Mouse (Mus musculus): ENCODE data around the gene Plet1. TPM values are rescaled to one million over a fixed set of nuclear protein-coding genes. Genes with fewer than 3 reads are reported as not detected.

Plet1 gene
- polyA plus RNA-seq, 1 experiment from 2014 or later, result 0.39 TPM

- Histone ChIP-seq H3K9me3 (ENCODE audit: control insufficient read depth, low read length) (no peaks in the 10 kb centered on the region), H3K4me2 (ENCODE audit: low read depth, low read length) (no peak overlapping the region), H3K27ac (ENCODE audit: low read depth, low read length) (no peak overlapping the region), H3K36me3 (ENCODE audit: control insufficient read depth, insufficient read depth, low read length) (no peaks in the 10 kb centered on the region), H3K4me3 (ENCODE audit: low read depth, low read length) (no peak overlapping the region), H3K4me1 (ENCODE audit: control insufficient read depth, insufficient read depth, low read length) (no peaks in the 10 kb centered on the region), H3K9ac (replicated peaks; ENCODE audit: low read depth, low read length) (no peak overlapping the region), H3K27me3 (ENCODE audit: control insufficient read depth, insufficient read depth, low read length) (no peaks in the 10 kb centered on the region)
- 90% methylated on average over 6 of the region's 6 CpGs for WGBS
- ATAC-seq (ENCODE audit: low read depth), result no peak
Observed at GRCm38 (mm10) chr9:50520748-50521147, 26.4 kb downstream of the Plet1 start.

GRCm38 (mm10) chr9:50521562-50521961, 27.2 kb downstream of the Plet1 start:
- 64% methylated on average over 2 of the region's 2 CpGs for WGBS
- no peaks in the 10 kb centered on the region for H3K27me3 ChIP-seq (ENCODE audit: control insufficient read depth, insufficient read depth, low read length)
- H3K4me2 ChIP-seq (ENCODE audit: low read depth, low read length), result no peak overlapping the region
- no peaks in the 10 kb centered on the region for H3K4me1 ChIP-seq (ENCODE audit: control insufficient read depth, insufficient read depth, low read length)
- no peak overlapping the region for H3K4me3 ChIP-seq (ENCODE audit: low read depth, low read length)
- H3K9ac ChIP-seq (replicated peaks; ENCODE audit: low read depth, low read length), result no peak overlapping the region
- no peak overlapping the region for H3K27ac ChIP-seq (ENCODE audit: low read depth, low read length)
- ATAC-seq (ENCODE audit: low read depth), result no peak
- H3K36me3 ChIP-seq (ENCODE audit: control insufficient read depth, insufficient read depth, low read length), result no peaks in the 10 kb centered on the region
- H3K9me3 ChIP-seq (ENCODE audit: control insufficient read depth, low read length), result no peaks in the 10 kb centered on the region

GRCm38 (mm10) chr9:50522574-50522973, 28.2 kb downstream of the Plet1 start:
- Histone ChIP-seq H3K27me3 (ENCODE audit: control insufficient read depth, insufficient read depth, low read length) (no peaks in the 10 kb centered on the region), H3K27ac (ENCODE audit: low read depth, low read length) (no peak overlapping the region), H3K4me2 (ENCODE audit: low read depth, low read length) (no peak overlapping the region), H3K9me3 (ENCODE audit: control insufficient read depth, low read length) (no peaks in the 10 kb centered on the region), H3K9ac (replicated peaks; ENCODE audit: low read depth, low read length) (no peak overlapping the region), H3K36me3 (ENCODE audit: control insufficient read depth, insufficient read depth, low read length) (no peaks in the 10 kb centered on the region), H3K4me3 (ENCODE audit: low read depth, low read length) (no peak overlapping the region), H3K4me1 (ENCODE audit: control insufficient read depth, insufficient read depth, low read length) (peaks cover 5% of the 10 kb centered on the region; the same call in 1 of the 2 replicates)
- 87% methylated on average over 5 of the region's 5 CpGs for WGBS
- no peak for ATAC-seq (ENCODE audit: low read depth)

GRCm38 (mm10) chr9:50524936-50525335, 30.6 kb downstream of the Plet1 start:
- Histone ChIP-seq H3K9me3 (ENCODE audit: control insufficient read depth, low read length) (no peaks in the 10 kb centered on the region), H3K4me1 (ENCODE audit: control insufficient read depth, insufficient read depth, low read length) (peaks cover 10% of the 10 kb centered on the region; the same call in 1 of the 2 replicates), H3K27me3 (ENCODE audit: control insufficient read depth, insufficient read depth, low read length) (no peaks in the 10 kb centered on the region), H3K4me2 (ENCODE audit: low read depth, low read length) (no peak overlapping the region), H3K4me3 (ENCODE audit: low read depth, low read length) (no peak overlapping the region), H3K9ac (replicated peaks; ENCODE audit: low read depth, low read length) (no peak overlapping the region), H3K27ac (ENCODE audit: low read depth, low read length) (no peak overlapping the region), H3K36me3 (ENCODE audit: control insufficient read depth, insufficient read depth, low read length) (no peaks in the 10 kb centered on the region)
- no peak for ATAC-seq (ENCODE audit: low read depth)
- 94% methylated on average over 5 of the region's 5 CpGs for WGBS

GRCm38 (mm10) chr9:50525585-50525984, 31.3 kb downstream of the Plet1 start:
- Histone ChIP-seq H3K36me3 (ENCODE audit: control insufficient read depth, insufficient read depth, low read length) (no peaks in the 10 kb centered on the region), H3K9ac (replicated peaks; ENCODE audit: low read depth, low read length) (no peak overlapping the region), H3K9me3 (ENCODE audit: control insufficient read depth, low read length) (no peaks in the 10 kb centered on the region), H3K4me3 (ENCODE audit: low read depth, low read length) (no peak overlapping the region), H3K27me3 (ENCODE audit: control insufficient read depth, insufficient read depth, low read length) (no peaks in the 10 kb centered on the region), H3K4me1 (ENCODE audit: control insufficient read depth, insufficient read depth, low read length) (peaks cover 10% of the 10 kb centered on the region; the same call in 1 of the 2 replicates), H3K4me2 (ENCODE audit: low read depth, low read length) (no peak overlapping the region), H3K27ac (ENCODE audit: low read depth, low read length) (no peak overlapping the region)
- 71% methylated on average over 5 of the region's 5 CpGs for WGBS
- no peak for ATAC-seq (ENCODE audit: low read depth)

GRCm38 (mm10) chr9:50527860-50528259, 33.5 kb downstream of the Plet1 start:
- ATAC-seq (ENCODE audit: low read depth), result 0 out of 2 replicates have a peak, but pooled peaks have one; percentile 28

GRCm38 (mm10) chr9:50528293-50528892, 34.1 kb downstream of the Plet1 start, which contains the start of gene Pts:
Gene Pts (minus strand): TSS chr9:50528724.
- peak; percentile 99 for ATAC-seq (ENCODE audit: low read depth)
- Histone ChIP-seq H3K4me2 (ENCODE audit: low read depth, low read length) (peak within 1 kb of the TSS; percentile 64), H3K4me1 (ENCODE audit: control insufficient read depth, insufficient read depth, low read length) (peaks cover 10% of the 10 kb centered on the region; the same call in 1 of the 2 replicates), H3K27me3 (ENCODE audit: control insufficient read depth, insufficient read depth, low read length) (no peaks in the 10 kb centered on the region), H3K4me3 (ENCODE audit: low read depth, low read length) (peak within 1 kb of the TSS; percentile 81), H3K27ac (ENCODE audit: low read depth, low read length) (peak within 1 kb of the TSS; percentile 83), H3K9me3 (ENCODE audit: control insufficient read depth, low read length) (no peaks in the 10 kb centered on the region), H3K9ac (replicated peaks; ENCODE audit: low read depth, low read length) (peak within 1 kb of the TSS; percentile 78), H3K36me3 (ENCODE audit: control insufficient read depth, insufficient read depth, low read length) (no peaks in the 10 kb centered on the region)
- WGBS, result under 1% methylated on average over 54 of the region's 54 CpGs

More at GRCm38 (mm10) chr9:50527860-50528259, 33.5 kb downstream of the Plet1 start:
- Histone ChIP-seq H3K4me1 (ENCODE audit: control insufficient read depth, insufficient read depth, low read length) (peaks cover 10% of the 10 kb centered on the region; the same call in 1 of the 2 replicates), H3K4me3 (ENCODE audit: low read depth, low read length) (peak overlapping the region; percentile 81), H3K9ac (replicated peaks; ENCODE audit: low read depth, low read length) (peak overlapping the region; percentile 78), H3K9me3 (ENCODE audit: control insufficient read depth, low read length) (no peaks in the 10 kb centered on the region), H3K27me3 (ENCODE audit: control insufficient read depth, insufficient read depth, low read length) (no peaks in the 10 kb centered on the region), H3K4me2 (ENCODE audit: low read depth, low read length) (peak overlapping the region; percentile 64), H3K36me3 (ENCODE audit: control insufficient read depth, insufficient read depth, low read length) (no peaks in the 10 kb centered on the region), H3K27ac (ENCODE audit: low read depth, low read length) (no peak overlapping the region)
- 51% methylated on average over 7 of the region's 7 CpGs for WGBS

GRCm38 (mm10) chr9:50530890-50531289, 36.6 kb downstream of the Plet1 start:
- H3K36me3 ChIP-seq (ENCODE audit: control insufficient read depth, insufficient read depth, low read length), result no peaks in the 10 kb centered on the region
- H3K27ac ChIP-seq (ENCODE audit: low read depth, low read length), result no peak overlapping the region
- no peak overlapping the region for H3K4me2 ChIP-seq (ENCODE audit: low read depth, low read length)
- H3K27me3 ChIP-seq (ENCODE audit: control insufficient read depth, insufficient read depth, low read length), result no peaks in the 10 kb centered on the region
- no peak for ATAC-seq (ENCODE audit: low read depth)
- 39% methylated on average over 2 of the region's 2 CpGs for WGBS
- H3K4me1 ChIP-seq (ENCODE audit: control insufficient read depth, insufficient read depth, low read length), result peaks cover 10% of the 10 kb centered on the region; the same call in 1 of the 2 replicates
- no peaks in the 10 kb centered on the region for H3K9me3 ChIP-seq (ENCODE audit: control insufficient read depth, low read length)
- no peak overlapping the region for H3K9ac ChIP-seq (replicated peaks; ENCODE audit: low read depth, low read length)
- H3K4me3 ChIP-seq (ENCODE audit: low read depth, low read length), result no peak overlapping the region

GRCm38 (mm10) chr9:50533328-50533727, 39.0 kb downstream of the Plet1 start:
- Histone ChIP-seq H3K36me3 (ENCODE audit: control insufficient read depth, insufficient read depth, low read length) (no peaks in the 10 kb centered on the region), H3K4me1 (ENCODE audit: control insufficient read depth, insufficient read depth, low read length) (no peaks in the 10 kb centered on the region), H3K9me3 (ENCODE audit: control insufficient read depth, low read length) (no peaks in the 10 kb centered on the region), H3K4me2 (ENCODE audit: low read depth, low read length) (no peak overlapping the region), H3K27ac (ENCODE audit: low read depth, low read length) (no peak overlapping the region), H3K27me3 (ENCODE audit: control insufficient read depth, insufficient read depth, low read length) (no peaks in the 10 kb centered on the region), H3K9ac (replicated peaks; ENCODE audit: low read depth, low read length) (no peak overlapping the region), H3K4me3 (ENCODE audit: low read depth, low read length) (no peak overlapping the region)
- no peak for ATAC-seq (ENCODE audit: low read depth)
- 84% methylated on average over 11 of the region's 11 CpGs for WGBS
